Mouse (Mus musculus) erythroblast, embryonic 14.5 days (primary cell): Measurements from ENCODE around the gene Rara.
A peak's percentile ranks its signal among the peaks of the same experiment; 100 is the strongest.

Source experiments
- GATA1 ChIP-seq: IDR thresholded peaks from 2 replicates; pipeline ENCODE4 v1.6.1; 2012; ENCODE audit warnings: low read length, inconsistent platforms, mixed read lengths
- TAL1 ChIP-seq: IDR thresholded peaks from 3 replicates; pipeline ENCODE4 v1.6.1; 2012; ENCODE audit warnings: low read length, inconsistent platforms, mixed read lengths

- TF ChIP-seq GATA1 (peak; percentile 89), TAL1 (no peak)
These were observed 96.2 kb downstream of the Rara start, which contains the start of gene Top2a for GRCm38 (mm10) chr11:99023500-99024467.
